Mouse (Mus musculus): ENCODE data around the gene Eml4.

Eml4 gene

GRCm38 (mm10) chr17:83340895-83341524 lies 9.7 kb upstream of the Eml4 start:
- DNase-seq (ENCODE audit: low spot score in 2 of 2), result no peak

GRCm38 (mm10) chr17:83344226-83344625 lies 6.5 kb upstream of the Eml4 start:
- no peak for DNase-seq (ENCODE audit: low spot score in 2 of 2)

- no peak for DNase-seq (ENCODE audit: low spot score in 2 of 2)
These were observed 2.5 kb upstream of the Eml4 start for GRCm38 (mm10) chr17:83348056-83348822.

- DNase-seq (ENCODE audit: low spot score in 2 of 2), result no peak
These were observed 394 bp downstream of the Eml4 start for GRCm38 (mm10) chr17:83351119-83351531.

GRCm38 (mm10) chr17:83351601-83352413 lies 1.1 kb downstream of the Eml4 start:
- DNase-seq (ENCODE audit: low spot score in 2 of 2), result peak in 1 of 2 experiments; percentile 32

GRCm38 (mm10) chr17:83352456-83352855 lies 1.7 kb downstream of the Eml4 start:
- DNase-seq (ENCODE audit: low spot score in 2 of 2), result no peak

- no peak for DNase-seq (ENCODE audit: low spot score in 2 of 2)
These were observed 2.3 kb downstream of the Eml4 start for GRCm38 (mm10) chr17:83353011-83353410.

GRCm38 (mm10) chr17:83353460-83353859 lies 2.7 kb downstream of the Eml4 start:
- DNase-seq (ENCODE audit: low spot score in 2 of 2), result no peak

- no peak for DNase-seq (ENCODE audit: low spot score in 2 of 2)
These were observed 4.8 kb downstream of the Eml4 start for GRCm38 (mm10) chr17:83355481-83355880.

GRCm38 (mm10) chr17:83359934-83360333 lies 9.2 kb downstream of the Eml4 start:
- DNase-seq (ENCODE audit: low spot score in 2 of 2), result no peak

GRCm38 (mm10) chr17:83360796-83361566 lies 10.2 kb downstream of the Eml4 start:
- DNase-seq (ENCODE audit: low spot score in 2 of 2), result no peak

- DNase-seq (ENCODE audit: low spot score in 2 of 2), result no peak
These were observed 12.3 kb downstream of the Eml4 start for GRCm38 (mm10) chr17:83363081-83363480.

- no peak for DNase-seq (ENCODE audit: low spot score in 2 of 2)
These were observed 13.6 kb downstream of the Eml4 start for GRCm38 (mm10) chr17:83364296-83364695.

GRCm38 (mm10) chr17:83365130-83365529 lies 14.4 kb downstream of the Eml4 start:
- no peak for DNase-seq (ENCODE audit: low spot score in 2 of 2)

GRCm38 (mm10) chr17:83365614-83366355 lies 15.1 kb downstream of the Eml4 start:
- DNase-seq (ENCODE audit: low spot score in 2 of 2), result no peak

- DNase-seq (ENCODE audit: low spot score in 2 of 2), result no peak
These were observed 16.7 kb downstream of the Eml4 start for GRCm38 (mm10) chr17:83367387-83367786.

GRCm38 (mm10) chr17:83374123-83374522 lies 23.4 kb downstream of the Eml4 start:
- DNase-seq (ENCODE audit: low spot score in 2 of 2), result no peak

- no peak for DNase-seq (ENCODE audit: low spot score in 2 of 2)
These were observed 25.1 kb downstream of the Eml4 start for GRCm38 (mm10) chr17:83375848-83376247.

- no peak for DNase-seq (ENCODE audit: low spot score in 2 of 2)
These were observed 26.1 kb downstream of the Eml4 start for GRCm38 (mm10) chr17:83376801-83377200.

- DNase-seq (ENCODE audit: low spot score in 2 of 2), result no peak
These were observed 27.2 kb downstream of the Eml4 start for GRCm38 (mm10) chr17:83377755-83378443.

GRCm38 (mm10) chr17:83378444-83378762 lies 27.7 kb downstream of the Eml4 start:
- DNase-seq (ENCODE audit: low spot score in 2 of 2), result no peak
